Mouse (Mus musculus) liver, embryonic 11.5 days (tissue): Measurements from ENCODE around the gene Prrc2b. TPM values are rescaled to one million over a fixed set of nuclear protein-coding genes. Genes with fewer than 3 reads are reported as not detected.

Experiments used
- ATAC-seq: fragments of 200-750 bp; cut with Nextera tagmentation; replicated peaks from 2 replicates; pipeline ENCODE4 v1.8.0; 2017; ENCODE audit warnings: moderate number of reproducible peaks, mild to moderate bottlenecking, moderate TSS enrichment, moderate library complexity; ENCODE audit not compliant: low FRiP score
- DNase-seq: peaks from one replicate; pipeline ENCODE4 v3.0.0-alpha.2; 2017; ENCODE audit warnings: low spot score
- H3K27ac ChIP-seq: fragments of 300-500 bp; sonication (generic); 2 replicates; pipeline ENCODE4 v1.5.1; 2014; ENCODE audit warnings: mild to moderate bottlenecking, low read depth, low read length, control low read depth
- H3K27me3 ChIP-seq: fragments of 300-500 bp; sonication (generic); replicated peaks from 2 replicates; pipeline ENCODE4 v1.6.1; 2014; ENCODE audit warnings: low read length, mixed read lengths; ENCODE audit not compliant: control insufficient read depth, insufficient read depth
- H3K36me3 ChIP-seq: fragments of 300-500 bp; sonication (generic); 2 replicates; pipeline ENCODE4 v1.6.1; 2014; ENCODE audit warnings: mild to moderate bottlenecking, low read length, moderate library complexity, mixed read lengths; ENCODE audit not compliant: control insufficient read depth, insufficient read depth
- H3K4me1 ChIP-seq: fragments of 300-500 bp; sonication (generic); replicated peaks from 2 replicates; pipeline ENCODE4 v1.6.1; 2014; ENCODE audit warnings: low read length, mixed read lengths; ENCODE audit not compliant: control insufficient read depth, insufficient read depth
- H3K4me2 ChIP-seq: fragments of 300-500 bp; sonication (generic); 2 replicates; pipeline ENCODE4 v1.6.1; 2014; ENCODE audit warnings: mild to moderate bottlenecking, control low read depth, moderate library complexity
- H3K4me3 ChIP-seq: fragments of 300-500 bp; sonication (generic); 2 replicates; pipeline ENCODE4 v1.5.1; 2014; ENCODE audit warnings: low read depth, low read length, control low read depth
- H3K9ac ChIP-seq: fragments of 300-500 bp; sonication (generic); 2 replicates; pipeline ENCODE4 v1.6.1; 2014; ENCODE audit warnings: low read depth, low read length, control low read depth
- H3K9me3 ChIP-seq: fragments of 300-500 bp; sonication (generic); 2 replicates; pipeline ENCODE4 v1.6.1; 2016; ENCODE audit warnings: low read length, inconsistent platforms, mixed read lengths; ENCODE audit not compliant: control insufficient read depth
- WGBS: fragments of 180-500 bp; shearing (Covaris S2); extraction: QIAGEN DNeasy Blood & Tissue Kit; methylation state at CpG from one replicate; pipeline ENCODE4 v1.1.7; 2014; 5-methylcytosine and 5-hydroxymethylcytosine counted together
- polyA plus RNA-seq: library from polyadenylated mRNA; unstranded; fragments of >200 nt; fragmentation: Nextera tagmentation; extraction: Ambion mirVana; gene quantifications from 2 replicates; pipeline ENCODE4 v1.2.1, GENCODE M21; 2014

Prrc2b gene
- polyA plus RNA-seq, 1 experiment from 2014 or later, result 48.1 TPM

DNA sequence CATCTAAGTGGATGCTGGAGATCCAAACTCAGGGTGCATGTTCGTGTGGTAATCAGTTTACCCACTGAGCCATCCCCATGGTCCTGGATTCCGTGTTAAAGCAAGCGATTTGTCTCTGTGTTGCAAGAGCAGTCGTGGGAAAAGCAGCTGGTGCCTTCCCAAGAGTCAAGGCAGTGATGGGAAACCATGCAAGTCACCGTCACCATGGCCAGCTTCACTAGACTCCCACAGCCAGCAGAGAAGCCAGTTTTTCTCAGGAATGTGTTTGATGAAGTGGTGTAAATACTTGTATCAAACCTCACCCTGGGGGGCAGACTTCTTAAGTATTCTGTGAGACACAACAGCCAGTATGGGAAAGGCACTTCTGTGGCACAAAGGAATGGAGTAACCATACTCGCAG is 8.5 kb upstream of the Prrc2b start:
- DNase-seq, result no peak
- no peak overlapping the region for H3K4me3 ChIP-seq
- H3K4me2 ChIP-seq, result no peak overlapping the region
- H3K27me3 ChIP-seq, result no peaks in the 10 kb centered on the region
- no peak overlapping the region for H3K27ac ChIP-seq
- H3K4me1 ChIP-seq, result peaks cover 3% of the 10 kb centered on the region; the same call in 1 of the 2 replicates
- H3K36me3 ChIP-seq, result no peaks in the 10 kb centered on the region
- no peak overlapping the region for H3K9ac ChIP-seq
- H3K9me3 ChIP-seq, result no peaks in the 10 kb centered on the region
- 71% methylated on average over 6 of the region's 6 CpGs for WGBS
- no peak for ATAC-seq

DNA sequence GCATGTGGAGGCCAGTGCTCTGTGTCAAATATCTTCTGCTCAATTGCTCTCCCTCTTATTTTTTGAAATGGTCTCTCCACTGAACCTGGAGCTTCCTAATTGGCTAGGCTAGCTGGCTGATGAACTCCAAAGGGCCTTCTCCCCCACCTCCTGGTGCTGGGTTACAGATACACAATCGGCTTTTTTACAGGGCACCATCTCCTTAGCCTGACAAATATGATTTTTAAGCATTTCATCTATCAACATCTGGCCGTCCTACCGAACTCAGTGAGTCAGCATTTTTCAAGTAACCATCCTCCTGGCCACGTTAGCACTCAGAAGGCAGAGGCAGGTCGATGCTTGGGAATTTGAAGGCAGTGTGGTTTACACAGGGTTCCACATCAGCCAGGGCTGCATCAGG is 6.2 kb upstream of the Prrc2b start:
- H3K4me3 ChIP-seq, result no peak overlapping the region
- WGBS, result 56% methylated on average over 5 of the region's 5 CpGs
- peak overlapping the region; percentile 25; the same call in 1 of the 2 replicates for H3K27ac ChIP-seq
- H3K4me2 ChIP-seq, result no peak overlapping the region
- H3K9me3 ChIP-seq, result no peaks in the 10 kb centered on the region
- no peaks in the 10 kb centered on the region for H3K36me3 ChIP-seq
- no peak overlapping the region; the same call in 1 of the 2 replicates for H3K9ac ChIP-seq
- no peaks in the 10 kb centered on the region; the same call in 1 of the 2 replicates for H3K4me1 ChIP-seq
- DNase-seq (no peak), ATAC-seq (peak; percentile 58)
- H3K27me3 ChIP-seq, result no peaks in the 10 kb centered on the region

GRCm38 (mm10) chr2:32146617-32147162 is 4.2 kb upstream of the Prrc2b start:
- 68% methylated on average over 5 of the region's 5 CpGs for WGBS

DNA sequence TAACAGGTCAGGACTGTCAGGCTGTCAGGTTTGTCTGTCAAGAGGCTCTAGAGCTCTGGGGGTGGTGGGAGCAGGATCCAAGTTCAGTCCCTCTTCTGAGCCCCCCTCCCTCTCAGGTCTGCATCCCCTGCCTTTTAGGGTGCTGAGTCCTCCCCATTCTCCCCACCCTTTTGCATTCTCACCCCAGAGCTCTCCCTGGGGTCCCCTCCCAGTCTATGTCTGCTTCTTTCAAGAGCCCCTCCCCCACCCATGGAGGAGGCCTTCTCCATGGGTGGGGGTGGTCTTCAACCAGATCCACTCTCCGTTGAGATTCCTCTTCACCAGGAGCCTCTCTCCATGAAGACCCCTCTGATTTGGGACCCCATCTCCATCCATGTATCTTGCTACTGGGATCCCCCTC is 747 bp upstream of the Prrc2b start:
- Histone ChIP-seq H3K27ac (no peak overlapping the region), H3K4me1 (peaks cover 33% of the 10 kb centered on the region), H3K9me3 (no peaks in the 10 kb centered on the region), H3K4me2 (peak overlapping the region; percentile 98), H3K9ac (peak overlapping the region; percentile 99), H3K4me3 (no peak overlapping the region; the same call in 1 of the 2 replicates), H3K36me3 (no peaks in the 10 kb centered on the region), H3K27me3 (no peaks in the 10 kb centered on the region)
- no peak for ATAC-seq
- 35% methylated on average over 1 of the region's 1 CpGs for WGBS
- no peak for DNase-seq

More at GRCm38 (mm10) chr2:32146617-32147162, 4.2 kb upstream of the Prrc2b start:
- no peak overlapping the region for H3K9ac ChIP-seq
- ATAC-seq (no peak), DNase-seq (no peak)
- no peak overlapping the region for H3K4me2 ChIP-seq
- H3K9me3 ChIP-seq, result no peaks in the 10 kb centered on the region
- no peak overlapping the region for H3K4me3 ChIP-seq
- no peaks in the 10 kb centered on the region for H3K36me3 ChIP-seq
- no peak overlapping the region for H3K27ac ChIP-seq
- H3K27me3 ChIP-seq, result no peaks in the 10 kb centered on the region
- peaks cover 3% of the 10 kb centered on the region for H3K4me1 ChIP-seq

DNA sequence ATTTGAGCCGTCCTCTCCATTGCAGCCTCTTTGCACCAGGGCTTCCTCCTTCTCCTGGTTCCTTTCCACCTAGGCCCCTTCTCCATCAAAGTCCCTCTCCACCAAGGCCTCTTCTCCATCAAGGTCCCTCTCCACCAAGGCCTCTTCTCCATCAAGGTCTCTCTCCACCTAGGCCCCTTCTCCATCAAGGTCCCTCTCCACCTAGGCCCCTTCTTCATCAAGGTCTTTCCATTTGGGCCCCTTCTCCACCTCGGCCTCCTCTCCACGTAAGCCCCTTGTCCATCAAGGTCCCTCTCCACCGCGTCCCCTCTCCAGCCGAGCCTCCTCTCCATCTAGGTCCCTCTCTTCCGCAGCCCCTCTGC is 339 bp upstream of the Prrc2b start:
- Histone ChIP-seq H3K9me3 (no peaks in the 10 kb centered on the region), H3K36me3 (no peaks in the 10 kb centered on the region), H3K4me1 (peaks cover 37% of the 10 kb centered on the region), H3K4me2 (peak overlapping the region; percentile 98), H3K9ac (peak overlapping the region; percentile 99), H3K27ac (peak overlapping the region; percentile 99), H3K27me3 (no peaks in the 10 kb centered on the region), H3K4me3 (peak overlapping the region; percentile 96)
- WGBS, result 10% methylated on average over 7 of the region's 7 CpGs
- no peak for ATAC-seq
- no peak for DNase-seq

GRCm38 (mm10) chr2:32151660-32152366 is 931 bp downstream of the Prrc2b start:
- DNase-seq (no peak), ATAC-seq (peak; percentile 47)
- Histone ChIP-seq H3K4me3 (peak overlapping the region; percentile 96), H3K4me2 (peak overlapping the region; percentile 98), H3K36me3 (no peaks in the 10 kb centered on the region), H3K4me1 (peaks cover 48% of the 10 kb centered on the region), H3K9me3 (no peaks in the 10 kb centered on the region), H3K27ac (peak overlapping the region; percentile 99), H3K9ac (peak overlapping the region; percentile 99), H3K27me3 (no peaks in the 10 kb centered on the region)
- WGBS, result under 1% methylated on average over 22 of the region's 22 CpGs

GRCm38 (mm10) chr2:32152367-32153034 is 1.6 kb downstream of the Prrc2b start:
- H3K9me3 ChIP-seq, result no peaks in the 10 kb centered on the region
- H3K27ac ChIP-seq, result peak overlapping the region; percentile 99
- H3K4me1 ChIP-seq, result peaks cover 55% of the 10 kb centered on the region
- DNase-seq (no peak), ATAC-seq (no peak)
- peak overlapping the region; percentile 99 for H3K9ac ChIP-seq
- no peaks in the 10 kb centered on the region for H3K36me3 ChIP-seq
- H3K27me3 ChIP-seq, result no peaks in the 10 kb centered on the region
- 18% methylated on average over 12 of the region's 12 CpGs for WGBS
- peak overlapping the region; percentile 96 for H3K4me3 ChIP-seq
- H3K4me2 ChIP-seq, result peak overlapping the region; percentile 98

- ATAC-seq, result no peak
- DNase-seq, result no peak
- no peaks in the 10 kb centered on the region for H3K9me3 ChIP-seq
Observed at GRCm38 (mm10) chr2:32153041-32153790, 2.3 kb downstream of the Prrc2b start.

More at GRCm38 (mm10) chr2:32153041-32153790, 2.3 kb downstream of the Prrc2b start:
- peak overlapping the region; percentile 98 for H3K4me2 ChIP-seq
- no peaks in the 10 kb centered on the region for H3K27me3 ChIP-seq
- no peaks in the 10 kb centered on the region for H3K36me3 ChIP-seq
- WGBS, result 21% methylated on average over 13 of the region's 13 CpGs
- peaks cover 57% of the 10 kb centered on the region for H3K4me1 ChIP-seq
- H3K27ac ChIP-seq, result peak overlapping the region; percentile 99
- H3K9ac ChIP-seq, result peak overlapping the region; percentile 99
- H3K4me3 ChIP-seq, result peak overlapping the region; percentile 96
